16 mouse cellular contexts compared by ENCODE assay signal in the genomic region with DNA sequence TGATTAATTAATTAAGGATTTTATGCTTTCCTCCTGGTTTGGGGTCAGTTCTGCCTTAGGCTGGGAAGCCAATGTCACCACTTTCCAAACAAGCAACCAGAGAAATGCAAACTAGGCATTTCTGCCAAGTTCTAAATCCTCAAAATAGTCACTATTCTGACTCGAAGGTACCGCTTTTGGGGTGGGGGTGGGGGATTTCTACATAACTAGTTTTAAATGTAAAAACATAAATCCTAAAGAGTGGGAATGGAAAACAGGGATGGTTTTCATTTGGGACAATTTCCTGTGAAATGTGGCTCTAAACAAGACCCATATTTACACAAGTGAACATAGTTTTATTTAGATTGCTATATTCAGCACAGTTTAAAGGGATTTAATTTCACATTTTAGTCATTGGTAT.
"Had no signal": no experiment of that assay in that cellular context is flagged by ENCODE, and none has a peak within 500 bp of the region (broad histone marks: within the 10 kb centered on the region; RNA-seq: fewer than 3 reads in every experiment).

No protein-coding gene starts in this region.

- H3K4me1 ChIP-seq: kidney, embryonic 15.5 days; liver, embryonic 13.5 days; megakaryocyte, embryonic 14.5 days; midbrain, embryonic 10.5 days; midbrain, embryonic 13.5 days had no signal

- H3K4me2 ChIP-seq: kidney, embryonic 15.5 days; limb, embryonic 13.5 days; liver, embryonic 13.5 days; midbrain, embryonic 13.5 days had no signal

- DNase-seq: kidney, adult 8-10 months; kidney, postnatal 10 days; kidney, postnatal 36 days; layer of hippocampus, postnatal 36 days; liver, embryonic 13.5 days; lung, adult 2 months; lung, postnatal 36 days; retina, postnatal 1 day; thymus, adult 18-20 months; thymus, postnatal 36 days had no signal

- H3K4me3 ChIP-seq: kidney, embryonic 15.5 days; left cerebral cortex, adult 2 months; limb, embryonic 13.5 days; liver, embryonic 13.5 days; megakaryocyte, embryonic 14.5 days; midbrain, embryonic 10.5 days; midbrain, embryonic 13.5 days had no signal

- H3K36me3 ChIP-seq: liver, embryonic 13.5 days; midbrain, embryonic 13.5 days had no signal

- H3K9me3 ChIP-seq: kidney, embryonic 15.5 days; limb, embryonic 13.5 days; liver, embryonic 13.5 days; megakaryocyte, embryonic 14.5 days; midbrain, embryonic 10.5 days; midbrain, embryonic 13.5 days had no signal

- ATAC-seq: midbrain, embryonic 13.5 days had no signal

- H3K27ac ChIP-seq: kidney, embryonic 15.5 days; left cerebral cortex, adult 2 months; limb, embryonic 13.5 days; liver, embryonic 13.5 days; midbrain, embryonic 10.5 days; midbrain, embryonic 13.5 days had no signal

- H3K27me3 ChIP-seq: kidney, embryonic 15.5 days; limb, embryonic 13.5 days; liver, embryonic 13.5 days; megakaryocyte, embryonic 14.5 days; midbrain, embryonic 13.5 days had no signal

- H3K9ac ChIP-seq: kidney, embryonic 15.5 days; limb, embryonic 13.5 days; liver, embryonic 13.5 days; midbrain, embryonic 13.5 days had no signal
